Mouse (Mus musculus) CH12.LX (cell line): ENCODE data around the gene Slc30a2.
A peak's percentile ranks its signal among the peaks of the same experiment; 100 is the strongest.

Experiments
- CHD1 ChIP-seq: IDR thresholded peaks from 2 replicates; pipeline ENCODE4 v1.6.1; 2012; ENCODE audit warnings: low read depth, low read length, improper control_type of control experiment, inconsistent platforms
- CTCF ChIP-seq, 2 experiments: IDR thresholded peaks in 1 of 2; conservative IDR thresholded peaks in 1 of 2; 2 replicates each; pipeline ENCODE4 v1.5.1; 2011 to 2012; ENCODE audit warnings: low read depth in 2 of 2, low read length in 2 of 2, improper control_type of control experiment in 1 of 2, inconsistent platforms in 1 of 2, mild to moderate bottlenecking in 1 of 2, moderate library complexity in 1 of 2
- ELF1 ChIP-seq: IDR thresholded peaks from 2 replicates; pipeline ENCODE4 v1.6.1; 2014; ENCODE audit warnings: low read depth, mild to moderate bottlenecking, inconsistent platforms, low read length, improper control_type of control experiment
- EP300 ChIP-seq: IDR thresholded peaks from 2 replicates; pipeline ENCODE4 v1.6.1; 2011; ENCODE audit warnings: low read length, improper control_type of control experiment
- ETS1 ChIP-seq: conservative IDR thresholded peaks from 2 replicates; pipeline ENCODE4 v1.6.1; 2012; ENCODE audit warnings: low read depth, mild to moderate bottlenecking, inconsistent platforms, low read length, improper control_type of control experiment, moderate library complexity
- GABPA ChIP-seq: IDR thresholded peaks from 2 replicates; pipeline ENCODE4 v1.6.1; 2012; ENCODE audit warnings: low read depth, low read length, improper control_type of control experiment, inconsistent platforms; ENCODE audit not compliant: insufficient replicate concordance
- IRF4 ChIP-seq: IDR thresholded peaks from 2 replicates; pipeline ENCODE4 v1.6.1; 2014; ENCODE audit warnings: low read depth, mild to moderate bottlenecking, inconsistent platforms, low read length, improper control_type of control experiment
- JUND ChIP-seq: conservative IDR thresholded peaks from 2 replicates; pipeline ENCODE4 v1.6.1; 2011; ENCODE audit warnings: low read depth, low read length, improper control_type of control experiment
- KAT2A ChIP-seq: IDR thresholded peaks from 2 replicates; pipeline ENCODE4 v1.6.1; 2012; ENCODE audit warnings: low read length, improper control_type of control experiment, inconsistent platforms; ENCODE audit not compliant: insufficient replicate concordance
- NRF1 ChIP-seq: IDR thresholded peaks from 2 replicates; pipeline ENCODE4 v1.6.1; 2014; ENCODE audit warnings: low read depth, mild to moderate bottlenecking, inconsistent platforms, low read length, improper control_type of control experiment, moderate library complexity
- POLR2A ChIP-seq: IDR thresholded peaks from 2 replicates; pipeline ENCODE4 v1.6.1; 2011; ENCODE audit warnings: low read depth, mild to moderate bottlenecking, improper control_type of control experiment, low read length
- POLR2AphosphoS2 ChIP-seq: IDR thresholded peaks from 2 replicates; pipeline ENCODE4 v1.6.1; 2011; ENCODE audit warnings: low read depth, low read length, improper control_type of control experiment

DNA sequence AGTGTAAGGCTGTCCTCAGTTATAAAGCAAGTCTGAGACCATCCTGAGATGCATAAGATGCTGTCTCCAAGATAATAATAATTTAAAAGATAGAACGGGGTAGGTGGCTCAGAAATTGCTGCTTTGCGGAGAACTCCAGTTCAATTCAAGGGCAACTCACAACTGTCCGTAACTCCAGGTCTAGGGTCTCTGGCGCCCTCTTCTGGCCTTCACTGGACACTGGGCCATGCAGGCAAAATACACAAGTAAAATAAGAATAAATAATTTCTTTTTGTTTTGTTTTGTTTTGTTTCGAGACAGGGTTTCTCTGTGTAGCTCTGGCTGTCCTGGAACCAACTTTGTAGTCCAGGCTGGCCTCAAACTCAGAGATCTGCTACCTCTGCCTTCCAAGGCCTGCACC lies 45.4 kb downstream of the Slc30a2 start:
- TF ChIP-seq GABPA: no peak
- TF ChIP-seq CTCF (conservative IDR thresholded peaks at IDR 0.05 in 1 of 2, IDR thresholded peaks at IDR 0.05 in 1 of 2; ENCODE audit: low read depth in 2 of 2, low read length in 2 of 2): peak; percentile 50 to 76; a peak in 3 of 4 replicates
- no peak for TF ChIP-seq ETS1
- TF ChIP-seq EP300: no peak
- no peak for TF ChIP-seq CHD1
- TF ChIP-seq JUND: no peak
- no peak for TF ChIP-seq POLR2A
- TF ChIP-seq KAT2A: no peak
- TF ChIP-seq IRF4: no peak
- TF ChIP-seq ELF1: no peak
- TF ChIP-seq POLR2AphosphoS2: no peak
- no peak for TF ChIP-seq NRF1
